Mouse (Mus musculus): ENCODE data around the gene A630076J17Rik. TPM values are rescaled to one million over a fixed set of nuclear protein-coding genes. Genes with fewer than 3 reads are reported as not detected.

The A630076J17Rik gene
- total RNA-seq, 2 experiments from 2014 or later = not detected

DNA sequence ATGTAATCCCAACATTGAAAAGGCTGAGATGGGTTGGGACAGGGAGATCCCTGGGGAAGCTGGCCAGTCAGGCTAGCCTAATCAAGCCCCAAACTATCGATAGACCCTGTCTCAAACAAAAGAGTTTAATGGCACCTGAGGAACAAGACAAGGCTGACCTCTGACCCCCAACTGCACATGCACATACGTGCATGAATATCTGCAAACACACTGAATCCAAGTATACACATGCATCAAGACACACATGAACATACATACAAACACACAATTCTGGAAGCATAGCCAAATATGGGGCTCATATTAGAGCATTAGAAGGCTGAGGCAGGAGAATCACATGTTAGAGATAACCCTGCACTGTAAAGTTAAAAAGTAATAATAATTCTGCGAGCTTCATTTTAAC lies 46.2 kb downstream of the A630076J17Rik start:
- no peak for DNase-seq

DNA sequence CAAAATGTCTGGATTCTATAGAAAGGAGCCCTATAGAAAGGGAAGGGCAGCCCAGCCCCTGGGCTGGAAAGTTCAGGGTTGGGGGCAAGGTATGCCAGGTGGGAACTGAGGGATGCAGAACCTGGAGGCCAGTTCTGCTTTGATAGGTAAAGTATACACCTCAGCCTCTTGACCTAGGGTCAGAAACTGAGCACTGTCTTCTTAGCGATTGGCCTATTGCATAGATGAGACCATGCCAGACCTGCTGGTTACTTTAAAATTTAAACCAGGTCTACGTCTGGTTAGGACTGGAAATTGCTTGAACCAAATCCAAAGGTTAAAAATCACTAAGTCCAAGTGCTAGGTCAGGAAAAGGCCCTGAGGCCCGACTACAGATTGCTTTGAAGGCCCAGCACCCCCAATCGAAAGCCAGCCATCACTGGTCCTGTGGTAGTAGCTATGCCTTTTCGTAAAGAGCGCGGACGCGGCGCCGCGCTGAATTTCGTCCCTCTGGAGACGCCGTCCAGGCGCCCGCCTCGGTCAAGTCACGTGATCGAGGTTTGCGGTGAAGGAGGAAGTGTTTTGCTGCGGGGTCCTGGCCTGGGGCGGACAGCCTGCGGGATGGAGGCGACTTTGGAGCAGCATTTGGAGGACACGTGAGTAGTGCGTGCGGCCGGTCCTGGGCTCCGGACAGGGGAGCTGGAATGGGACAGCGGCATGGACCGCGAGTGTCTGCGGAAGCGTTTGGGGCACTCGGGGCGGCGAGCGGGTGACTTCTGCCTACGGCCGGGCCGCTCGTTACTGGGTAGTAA lies 48.3 kb downstream of the A630076J17Rik start, which contains the start of gene Lamtor5:
TSS of gene Lamtor5 (plus strand) at position 380 of the 791 bp plus-strand sequence.
- peak; percentile 92 to 96 for DNase-seq

Other genes with a start within 250 kb of the A630076J17Rik start
- under 1 TPM; 0.22 to 0.64 TPM for gene Kcna3, start 194.4 kb upstream of the A630076J17Rik start, total RNA-seq (2021)
- 1 to 10 TPM in 1 of 2 experiments, under 1 TPM in 1; 0.92 to 1.2 TPM for gene Kcna2, start 129.5 kb upstream of the A630076J17Rik start, total RNA-seq (2021)
- not detected for gene Kcna10, start 47.6 kb upstream of the A630076J17Rik start, total RNA-seq (2021)
- gene Cym, start 8.9 kb upstream of the A630076J17Rik start, total RNA-seq (2021) = not detected
- under 1 TPM in 1 of 2 experiments, not detected in 1; 0.28 TPM for gene Prok1, start 9.1 kb downstream of the A630076J17Rik start, total RNA-seq (2021)
- 10 to 100 TPM; 64.6 to 70.8 TPM for gene Lamtor5, start 48.2 kb downstream of the A630076J17Rik start, total RNA-seq (2021)
- gene Slc16a4, start 60.6 kb downstream of the A630076J17Rik start, total RNA-seq (2021) = under 1 TPM; 0.50 to 0.51 TPM
- gene Rbm15, start 103.1 kb downstream of the A630076J17Rik start, total RNA-seq (2021) = 10 to 100 TPM; 21.7 to 24.6 TPM
- gene Kcnc4, start 228.9 kb downstream of the A630076J17Rik start, total RNA-seq (2021) = under 1 TPM; 0.17 to 0.23 TPM